Mouse (Mus musculus): Measurements from ENCODE around the gene Fam187a. TPM values are rescaled to one million over a fixed set of nuclear protein-coding genes. Genes with fewer than 3 reads are reported as not detected.

The Fam187a gene
- polyA plus RNA-seq, 1 experiment from 2014 or later: not detected

- WGBS: 85% methylated on average over 7 of the region's 7 CpGs
- Histone ChIP-seq H3K36me3 (ENCODE audit: control insufficient read depth, insufficient read depth, low read length) (peaks cover 14% of the 10 kb centered on the region; the same call in 1 of the 2 replicates), H3K4me1 (replicated peaks; ENCODE audit: control insufficient read depth, insufficient read depth) (no peaks in the 10 kb centered on the region), H3K9me3 (ENCODE audit: control insufficient read depth, low read length) (no peaks in the 10 kb centered on the region), H3K4me2 (replicated peaks; ENCODE audit: low read depth) (no peak overlapping the region), H3K27ac (replicated peaks) (no peak overlapping the region), H3K27me3 (ENCODE audit: control insufficient read depth, insufficient read depth, low read length) (no peaks in the 10 kb centered on the region), H3K9ac (ENCODE audit: low read length) (no peak overlapping the region), H3K4me3 (ENCODE audit: low read depth, low read length) (no peak overlapping the region)
- ATAC-seq (ENCODE audit: low FRiP score, low TSS enrichment) (no peak), DNase-seq (ENCODE audit: low spot score) (no peak)
- TF ChIP-seq CTCF (IDR thresholded peaks at IDR 0.05; ENCODE audit: low read depth) (no peak), EP300 (optimal IDR thresholded peaks at IDR 0.05) (no peak)
Observed at GRCm38 (mm10) chr11:102911376-102911775, 26.4 kb downstream of the Fam187a start.

GRCm38 (mm10) chr11:102915380-102915779 is 30.4 kb downstream of the Fam187a start:
- H3K27me3 ChIP-seq (ENCODE audit: control insufficient read depth, insufficient read depth, low read length): no peaks in the 10 kb centered on the region
- no peaks in the 10 kb centered on the region for H3K4me1 ChIP-seq (replicated peaks; ENCODE audit: control insufficient read depth, insufficient read depth)
- ATAC-seq (ENCODE audit: low FRiP score, low TSS enrichment) (no peak), DNase-seq (ENCODE audit: low spot score) (no peak)
- no peak overlapping the region for H3K4me3 ChIP-seq (ENCODE audit: low read depth, low read length)
- TF ChIP-seq EP300 (optimal IDR thresholded peaks at IDR 0.05): no peak
- TF ChIP-seq CTCF (IDR thresholded peaks at IDR 0.05; ENCODE audit: low read depth): no peak
- no peaks in the 10 kb centered on the region for H3K9me3 ChIP-seq (ENCODE audit: control insufficient read depth, low read length)
- no peak overlapping the region for H3K9ac ChIP-seq (ENCODE audit: low read length)
- H3K27ac ChIP-seq (replicated peaks): no peak overlapping the region
- no peak overlapping the region for H3K4me2 ChIP-seq (replicated peaks; ENCODE audit: low read depth)
- no peaks in the 10 kb centered on the region for H3K36me3 ChIP-seq (ENCODE audit: control insufficient read depth, insufficient read depth, low read length)
- WGBS: 82% methylated on average over 9 of the region's 9 CpGs

- no peak overlapping the region for H3K4me3 ChIP-seq (ENCODE audit: low read depth, low read length)
- no peaks in the 10 kb centered on the region; the same call in 1 of the 2 replicates for H3K36me3 ChIP-seq (ENCODE audit: control insufficient read depth, insufficient read depth, low read length)
- no peak overlapping the region for H3K4me2 ChIP-seq (replicated peaks; ENCODE audit: low read depth)
- no peaks in the 10 kb centered on the region for H3K4me1 ChIP-seq (replicated peaks; ENCODE audit: control insufficient read depth, insufficient read depth)
- DNase-seq (ENCODE audit: low spot score) (no peak), ATAC-seq (ENCODE audit: low FRiP score, low TSS enrichment) (no peak)
- WGBS: 82% methylated on average over 4 of the region's 4 CpGs
- no peak overlapping the region for H3K9ac ChIP-seq (ENCODE audit: low read length)
- H3K9me3 ChIP-seq (ENCODE audit: control insufficient read depth, low read length): no peaks in the 10 kb centered on the region
- H3K27me3 ChIP-seq (ENCODE audit: control insufficient read depth, insufficient read depth, low read length): no peaks in the 10 kb centered on the region
- TF ChIP-seq CTCF (IDR thresholded peaks at IDR 0.05; ENCODE audit: low read depth) (0 out of 2 replicates have a peak, but pooled peaks have one; percentile 11), EP300 (optimal IDR thresholded peaks at IDR 0.05) (no peak)
- H3K27ac ChIP-seq (replicated peaks): no peak overlapping the region
Observed at GRCm38 (mm10) chr11:102918077-102918476, 33.1 kb downstream of the Fam187a start.

GRCm38 (mm10) chr11:102921491-102921890 is 36.5 kb downstream of the Fam187a start:
- TF ChIP-seq CTCF (IDR thresholded peaks at IDR 0.05; ENCODE audit: low read depth): no peak
- no peak for TF ChIP-seq EP300 (optimal IDR thresholded peaks at IDR 0.05)
- H3K4me1 ChIP-seq (replicated peaks; ENCODE audit: control insufficient read depth, insufficient read depth): 0 out of 2 replicates have a peak, but pooled peaks cover 2% of the 10 kb centered on the region
- no peak overlapping the region for H3K27ac ChIP-seq (replicated peaks)
- ATAC-seq (ENCODE audit: low FRiP score, low TSS enrichment) (no peak), DNase-seq (ENCODE audit: low spot score) (no peak)
- no peaks in the 10 kb centered on the region for H3K27me3 ChIP-seq (ENCODE audit: control insufficient read depth, insufficient read depth, low read length)
- H3K9me3 ChIP-seq (ENCODE audit: control insufficient read depth, low read length): no peaks in the 10 kb centered on the region
- H3K4me2 ChIP-seq (replicated peaks; ENCODE audit: low read depth): no peak overlapping the region
- H3K9ac ChIP-seq (ENCODE audit: low read length): no peak overlapping the region
- no peaks in the 10 kb centered on the region; the same call in 1 of the 2 replicates for H3K36me3 ChIP-seq (ENCODE audit: control insufficient read depth, insufficient read depth, low read length)
- H3K4me3 ChIP-seq (ENCODE audit: low read depth, low read length): no peak overlapping the region
- WGBS: 78% methylated on average over 6 of the region's 6 CpGs

GRCm38 (mm10) chr11:102924557-102925350 is 39.8 kb downstream of the Fam187a start, which contains the start of gene Kif18b:
TSS of gene Kif18b (minus strand) at chr11:102925124.
- no peak for TF ChIP-seq CTCF (IDR thresholded peaks at IDR 0.05; ENCODE audit: low read depth)
- no peak for TF ChIP-seq EP300 (optimal IDR thresholded peaks at IDR 0.05)
- peak within 1 kb of the TSS; percentile 68 for H3K4me3 ChIP-seq (ENCODE audit: low read depth, low read length)
- H3K9ac ChIP-seq (ENCODE audit: low read length): peak within 1 kb of the TSS; percentile 56
- peak within 1 kb of the TSS; percentile 83 for H3K4me2 ChIP-seq (replicated peaks; ENCODE audit: low read depth)
- peak within 1 kb of the TSS; percentile 80 for H3K27ac ChIP-seq (replicated peaks)
- ATAC-seq (ENCODE audit: low FRiP score, low TSS enrichment) (peak; percentile 92), DNase-seq (ENCODE audit: low spot score) (peak; percentile 94)
- 0 out of 2 replicates have a peak, but pooled peaks cover 2% of the 10 kb centered on the region for H3K4me1 ChIP-seq (replicated peaks; ENCODE audit: control insufficient read depth, insufficient read depth)
- under 1% methylated on average over 62 of the region's 62 CpGs for WGBS
- no peaks in the 10 kb centered on the region; the same call in 1 of the 2 replicates for H3K36me3 ChIP-seq (ENCODE audit: control insufficient read depth, insufficient read depth, low read length)
- no peaks in the 10 kb centered on the region for H3K9me3 ChIP-seq (ENCODE audit: control insufficient read depth, low read length)
- no peaks in the 10 kb centered on the region for H3K27me3 ChIP-seq (ENCODE audit: control insufficient read depth, insufficient read depth, low read length)

GRCm38 (mm10) chr11:102925351-102925717 is 40.4 kb downstream of the Fam187a start:
- peak; percentile 36; the same call in 1 of the 2 replicates for ATAC-seq (ENCODE audit: low FRiP score, low TSS enrichment)
- Histone ChIP-seq H3K27ac (replicated peaks) (peak overlapping the region; percentile 80), H3K4me3 (ENCODE audit: low read depth, low read length) (peak overlapping the region; percentile 68), H3K36me3 (ENCODE audit: control insufficient read depth, insufficient read depth, low read length) (no peaks in the 10 kb centered on the region; the same call in 1 of the 2 replicates), H3K4me1 (replicated peaks; ENCODE audit: control insufficient read depth, insufficient read depth) (0 out of 2 replicates have a peak, but pooled peaks cover 2% of the 10 kb centered on the region), H3K4me2 (replicated peaks; ENCODE audit: low read depth) (peak overlapping the region; percentile 83), H3K9me3 (ENCODE audit: control insufficient read depth, low read length) (no peaks in the 10 kb centered on the region), H3K9ac (ENCODE audit: low read length) (peak overlapping the region; percentile 56), H3K27me3 (ENCODE audit: control insufficient read depth, insufficient read depth, low read length) (no peaks in the 10 kb centered on the region)
- no peak for DNase-seq (ENCODE audit: low spot score)
- WGBS: 1% methylated on average over 10 of the region's 10 CpGs
- TF ChIP-seq CTCF (IDR thresholded peaks at IDR 0.05; ENCODE audit: low read depth) (peak; percentile 60), EP300 (optimal IDR thresholded peaks at IDR 0.05) (no peak)

Measured in stomach, postnatal 0 days (tissue).